Mouse (Mus musculus): ENCODE measurements at regions not wholly inside any gene's neighbourhood (a gene's known extent, or its start where the extent isn't known, plus 50 kb on each side); places are given as distances from the start of the nearest gene placed in this dataset.

DNA sequence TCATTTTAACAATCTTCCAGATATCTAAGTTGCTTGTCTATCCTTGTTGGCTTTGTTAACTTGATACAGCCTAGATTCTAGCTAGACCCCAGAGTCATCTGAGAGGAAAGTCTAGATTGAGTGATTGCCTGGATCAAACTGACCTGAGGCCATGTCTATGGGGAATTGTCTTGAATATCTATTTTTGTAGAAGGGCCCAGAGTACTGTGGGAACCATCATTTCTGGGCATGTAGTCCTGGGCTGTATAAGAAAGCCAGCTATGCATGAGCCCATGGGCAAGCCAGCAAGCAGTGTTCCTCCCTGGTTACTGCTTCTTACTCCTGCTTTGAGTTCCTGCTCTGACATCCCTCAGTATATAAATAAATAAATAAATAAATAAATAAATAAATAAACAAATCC is 199.7 kb upstream of the Tle3 start:
- Histone ChIP-seq H3K4me3 (no peak overlapping the region), H3K4me1 (peaks cover 18% of the 10 kb centered on the region), H3K27me3 (0 out of 2 replicates have a peak, but pooled peaks cover 7% of the 10 kb centered on the region), H3K27ac (no peak overlapping the region), H3K9ac (no peak overlapping the region), H3K9me3 (no peaks in the 10 kb centered on the region), H3K4me2 (no peak overlapping the region), H3K36me3 (no peaks in the 10 kb centered on the region)
- ATAC-seq (ENCODE audit: insufficient number of reproducible peaks, low FRiP score, low TSS enrichment, low read depth) = no peak

DNA sequence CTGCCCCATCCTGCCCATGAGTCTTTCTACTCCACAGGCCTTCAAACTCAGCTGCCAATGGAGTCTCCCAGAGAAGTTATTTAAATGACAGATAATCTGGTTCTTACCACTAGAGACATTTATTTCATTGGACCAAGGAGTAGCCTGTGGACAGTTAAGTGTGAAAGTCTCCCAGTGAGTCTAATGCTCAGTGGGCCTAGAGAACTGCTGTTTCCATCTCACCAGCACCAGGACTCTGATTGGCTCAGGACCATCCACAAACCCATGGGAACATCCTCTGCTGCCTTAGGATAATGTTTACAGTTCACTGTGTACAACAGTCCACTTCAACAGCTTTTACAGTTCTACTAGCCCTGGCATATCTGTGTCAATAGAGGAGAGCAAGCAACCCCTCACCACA is 198.6 kb upstream of the Tle3 start:
- Histone ChIP-seq H3K36me3 (no peaks in the 10 kb centered on the region), H3K4me2 (no peak overlapping the region), H3K27ac (no peak overlapping the region), H3K4me1 (peaks cover 13% of the 10 kb centered on the region), H3K4me3 (no peak overlapping the region), H3K27me3 (0 out of 2 replicates have a peak, but pooled peaks cover 7% of the 10 kb centered on the region), H3K9me3 (no peaks in the 10 kb centered on the region), H3K9ac (no peak overlapping the region)
- ATAC-seq (ENCODE audit: insufficient number of reproducible peaks, low FRiP score, low TSS enrichment, low read depth) = no peak

DNA sequence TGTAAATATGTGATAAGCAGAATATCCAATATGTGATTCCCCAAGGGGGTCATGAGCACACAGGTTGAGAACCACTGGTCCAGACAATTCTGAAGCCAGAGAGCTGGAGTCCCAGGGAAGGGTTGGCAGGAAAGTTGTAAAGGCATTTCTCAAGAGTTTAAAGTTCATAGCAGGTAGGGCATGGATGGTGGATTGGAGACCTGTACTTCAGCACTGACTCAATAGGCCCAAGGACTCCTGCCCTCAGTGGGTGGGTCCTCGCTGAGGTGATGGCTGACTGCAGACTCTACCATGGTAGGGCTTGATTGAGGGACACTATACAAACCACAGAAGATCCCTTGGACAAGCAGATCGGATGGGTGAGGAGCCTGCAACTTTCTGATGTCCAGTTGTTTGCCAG is 196.8 kb upstream of the Tle3 start:
- no peaks in the 10 kb centered on the region for H3K9me3 ChIP-seq
- H3K4me2 ChIP-seq = no peak overlapping the region
- WGBS = 95% methylated on average over 2 of the region's 2 CpGs
- 0 out of 2 replicates have a peak, but pooled peaks cover 4% of the 10 kb centered on the region for H3K27me3 ChIP-seq
- H3K9ac ChIP-seq = no peak overlapping the region
- no peak overlapping the region for H3K27ac ChIP-seq
- H3K4me3 ChIP-seq = no peak overlapping the region
- H3K36me3 ChIP-seq = no peaks in the 10 kb centered on the region
- no peak for ATAC-seq (ENCODE audit: insufficient number of reproducible peaks, low FRiP score, low TSS enrichment, low read depth)
- H3K4me1 ChIP-seq = no peaks in the 10 kb centered on the region; the same call in 1 of the 2 replicates

- no peak for ATAC-seq (ENCODE audit: insufficient number of reproducible peaks, low FRiP score, low TSS enrichment, low read depth)
- no peaks in the 10 kb centered on the region for H3K9me3 ChIP-seq
- no peaks in the 10 kb centered on the region for H3K36me3 ChIP-seq
- H3K9ac ChIP-seq = no peak overlapping the region
- H3K4me3 ChIP-seq = no peak overlapping the region
- 83% methylated on average over 3 of the region's 3 CpGs for WGBS
- H3K27me3 ChIP-seq = 0 out of 2 replicates have a peak, but pooled peaks cover 4% of the 10 kb centered on the region
- H3K27ac ChIP-seq = no peak overlapping the region
- H3K4me2 ChIP-seq = no peak overlapping the region
- H3K4me1 ChIP-seq = no peaks in the 10 kb centered on the region
Measured at GRCm38 (mm10) chr9:61176856-61177255, 195.3 kb upstream of the Tle3 start.

DNA sequence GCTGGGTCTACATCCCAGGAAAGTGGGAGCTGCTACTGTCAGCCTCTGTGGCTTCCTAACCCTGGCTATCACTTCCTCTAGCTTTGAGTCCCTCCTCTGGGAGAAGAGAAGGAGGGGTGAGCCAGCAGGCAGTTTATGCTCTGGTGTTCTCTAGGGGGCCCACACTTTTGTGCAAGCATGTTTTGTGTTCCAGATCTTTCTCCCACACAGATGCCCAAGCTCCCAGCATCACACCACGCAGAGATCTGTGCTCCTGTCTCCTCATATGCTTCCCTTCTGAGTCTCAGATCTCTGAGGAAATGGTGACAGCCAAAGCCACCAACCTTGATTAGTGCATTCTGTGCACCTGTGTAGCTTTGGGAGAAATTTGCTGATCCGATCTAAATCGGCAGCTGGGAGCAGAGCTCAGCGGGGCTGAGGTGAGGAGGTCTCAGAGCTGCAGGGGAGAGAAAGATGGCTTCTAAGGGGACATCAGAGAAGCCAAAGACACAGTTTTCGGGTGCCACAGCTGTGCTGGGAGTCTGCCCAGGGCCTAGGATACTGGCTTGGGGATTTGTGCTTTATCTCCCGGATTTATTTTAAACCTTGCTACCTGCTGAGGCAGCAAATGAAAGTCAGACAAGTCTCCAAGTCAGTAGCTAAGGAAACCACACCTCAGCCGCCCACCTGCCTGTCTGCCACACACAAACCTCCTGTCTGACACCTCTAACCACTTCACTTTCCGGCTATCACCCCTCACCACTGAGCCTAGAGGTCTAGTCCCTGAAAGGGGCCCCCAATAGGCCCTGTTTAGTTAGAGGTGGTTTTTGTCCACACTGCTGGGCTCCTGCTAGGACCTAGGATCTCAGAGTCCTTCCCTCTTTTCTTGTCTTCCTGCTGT is 185.4 kb upstream of the Tle3 start:
- no peaks in the 10 kb centered on the region for H3K4me1 ChIP-seq
- no peak overlapping the region for H3K9ac ChIP-seq
- ATAC-seq (ENCODE audit: insufficient number of reproducible peaks, low FRiP score, low TSS enrichment, low read depth) = no peak
- no peak overlapping the region for H3K4me2 ChIP-seq
- no peaks in the 10 kb centered on the region for H3K27me3 ChIP-seq
- WGBS = 59% methylated on average over 8 of the region's 8 CpGs
- no peak overlapping the region for H3K27ac ChIP-seq
- no peaks in the 10 kb centered on the region for H3K9me3 ChIP-seq
- H3K4me3 ChIP-seq = no peak overlapping the region
- no peaks in the 10 kb centered on the region for H3K36me3 ChIP-seq

GRCm38 (mm10) chr9:61187713-61188399 is 184.3 kb upstream of the Tle3 start:
- WGBS = 81% methylated on average over 3 of the region's 3 CpGs
- Histone ChIP-seq H3K4me3 (no peak overlapping the region), H3K36me3 (no peaks in the 10 kb centered on the region), H3K4me2 (no peak overlapping the region), H3K9me3 (no peaks in the 10 kb centered on the region), H3K9ac (no peak overlapping the region), H3K27me3 (no peaks in the 10 kb centered on the region), H3K27ac (no peak overlapping the region), H3K4me1 (no peaks in the 10 kb centered on the region)
- no peak for ATAC-seq (ENCODE audit: insufficient number of reproducible peaks, low FRiP score, low TSS enrichment, low read depth)

DNA sequence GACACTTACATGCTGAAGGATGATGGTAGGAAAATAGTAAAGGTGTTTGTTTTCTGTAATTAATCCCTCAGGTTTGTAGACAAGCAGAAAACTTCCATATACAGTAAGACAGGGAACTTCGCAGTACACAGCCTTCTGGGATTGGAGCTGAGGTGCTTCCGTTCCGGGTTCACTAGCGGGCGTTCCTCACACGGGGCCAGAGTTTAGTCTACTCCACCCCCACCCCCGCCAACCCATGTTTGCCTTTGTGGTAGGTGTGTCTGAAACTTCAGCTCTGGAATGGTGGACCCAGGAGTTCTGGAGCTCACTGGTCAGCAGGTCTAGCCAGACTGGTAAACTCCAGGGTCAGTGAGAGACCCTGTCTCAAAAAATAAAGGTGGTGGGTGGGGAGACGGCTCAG is 182.9 kb upstream of the Tle3 start:
- H3K9ac ChIP-seq = no peak overlapping the region
- H3K4me2 ChIP-seq = no peak overlapping the region
- no peak for ATAC-seq (ENCODE audit: insufficient number of reproducible peaks, low FRiP score, low TSS enrichment, low read depth)
- WGBS = 89% methylated on average over 8 of the region's 8 CpGs
- no peak overlapping the region for H3K4me3 ChIP-seq
- H3K4me1 ChIP-seq = no peaks in the 10 kb centered on the region
- no peak overlapping the region for H3K27ac ChIP-seq
- H3K36me3 ChIP-seq = no peaks in the 10 kb centered on the region
- no peaks in the 10 kb centered on the region for H3K27me3 ChIP-seq
- no peaks in the 10 kb centered on the region for H3K9me3 ChIP-seq

DNA sequence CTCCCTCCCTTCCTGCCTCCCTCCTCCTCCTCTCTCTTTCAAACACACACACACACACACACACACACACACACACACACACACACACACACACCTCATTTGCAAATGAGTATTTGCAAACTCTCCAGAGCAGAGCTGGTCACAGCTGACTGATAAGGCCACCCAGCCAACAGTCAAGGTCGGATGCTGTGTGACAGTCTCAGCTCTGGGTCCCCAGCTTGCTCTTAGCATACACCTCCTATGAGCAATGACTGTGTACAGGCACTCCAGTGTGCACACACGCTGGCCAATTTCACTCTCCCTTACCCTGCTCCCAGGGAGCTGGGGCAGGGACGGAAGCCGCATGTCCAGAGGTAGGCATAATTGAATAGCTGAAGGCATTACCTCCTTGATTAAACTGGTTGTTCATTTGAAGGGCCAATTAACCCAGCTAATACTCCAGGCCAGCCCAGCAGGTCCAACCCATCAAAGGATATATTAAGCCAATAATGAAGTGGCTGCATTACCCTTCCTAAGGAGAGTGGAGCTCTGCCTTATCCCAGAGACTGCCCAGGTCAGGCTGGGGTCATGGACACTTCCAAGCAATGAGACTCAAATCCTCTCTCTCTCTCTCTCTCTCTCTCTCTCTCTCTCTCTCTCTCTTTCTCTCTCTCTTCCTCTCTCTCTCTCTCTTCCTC is 173.0 kb upstream of the Tle3 start:
- Histone ChIP-seq H3K4me1 (peaks cover 10% of the 10 kb centered on the region), H3K4me3 (no peak overlapping the region), H3K9me3 (no peaks in the 10 kb centered on the region), H3K4me2 (no peak overlapping the region), H3K36me3 (no peaks in the 10 kb centered on the region), H3K27ac (no peak overlapping the region), H3K27me3 (0 out of 2 replicates have a peak, but pooled peaks cover 4% of the 10 kb centered on the region), H3K9ac (no peak overlapping the region)
- no peak for ATAC-seq (ENCODE audit: insufficient number of reproducible peaks, low FRiP score, low TSS enrichment, low read depth)
- 48% methylated on average over 4 of the region's 4 CpGs for WGBS

- H3K27me3 ChIP-seq = 0 out of 2 replicates have a peak, but pooled peaks cover 4% of the 10 kb centered on the region
- H3K9me3 ChIP-seq = no peaks in the 10 kb centered on the region
- H3K36me3 ChIP-seq = no peaks in the 10 kb centered on the region
- H3K4me3 ChIP-seq = no peak overlapping the region
- H3K9ac ChIP-seq = no peak overlapping the region
- ATAC-seq (ENCODE audit: insufficient number of reproducible peaks, low FRiP score, low TSS enrichment, low read depth) = no peak
- peaks cover 10% of the 10 kb centered on the region for H3K4me1 ChIP-seq
- H3K4me2 ChIP-seq = no peak overlapping the region
- H3K27ac ChIP-seq = no peak overlapping the region
- WGBS = 21% methylated on average over 8 of the region's 8 CpGs
Measured at GRCm38 (mm10) chr9:61199891-61200290, 172.3 kb upstream of the Tle3 start.

DNA sequence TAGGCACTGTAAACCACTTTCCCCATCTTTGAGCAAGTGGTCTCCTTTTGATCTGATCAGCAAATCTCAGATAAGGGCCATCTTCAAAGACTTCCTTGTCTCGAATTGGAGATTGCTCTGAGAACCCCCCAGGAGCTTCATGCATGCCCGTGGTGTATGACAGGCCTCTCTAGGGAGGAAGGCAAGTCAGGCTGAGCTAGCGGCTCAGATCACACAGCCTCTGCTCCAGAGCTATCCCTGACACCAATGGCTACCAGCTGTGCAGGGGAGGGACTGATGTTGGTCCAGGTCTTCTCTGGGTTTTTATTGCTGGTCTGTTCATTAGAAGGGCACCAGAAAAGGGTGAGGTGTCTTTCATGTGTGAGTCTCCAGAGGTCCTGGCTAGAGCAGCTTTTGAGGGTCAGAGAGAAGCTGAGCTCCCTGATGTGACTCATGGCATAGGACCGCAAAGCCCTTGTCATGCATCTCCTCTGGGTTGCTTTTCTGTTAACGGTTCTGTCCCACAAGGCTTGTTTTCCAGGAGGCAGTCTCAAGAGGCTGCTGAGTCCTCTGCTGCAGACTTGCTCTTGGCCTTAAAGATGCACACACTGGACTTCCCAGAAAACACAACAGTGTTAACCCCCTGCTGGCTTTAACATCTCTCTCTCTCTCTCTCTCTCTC is 171.7 kb upstream of the Tle3 start:
- WGBS = 18% methylated on average over 5 of the region's 5 CpGs

DNA sequence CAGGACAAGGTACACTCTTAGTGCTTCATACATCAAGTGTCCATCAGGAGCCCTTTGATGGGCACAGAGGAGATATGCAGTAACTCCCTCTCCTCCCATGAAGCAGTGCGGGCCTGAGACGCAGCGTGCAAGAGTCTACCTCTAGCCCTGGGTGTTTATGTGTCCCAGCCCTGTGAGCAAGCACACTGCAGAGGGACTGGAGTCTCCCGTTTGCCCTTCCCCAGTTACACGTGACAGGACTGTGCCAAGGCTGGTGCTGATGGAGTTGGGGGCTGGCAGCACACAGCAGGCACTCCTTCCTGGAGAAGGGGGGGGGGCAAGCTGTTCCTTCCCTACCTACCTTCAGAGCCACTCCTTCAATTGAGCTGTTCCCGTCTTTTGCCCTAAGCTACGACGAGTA is 167.1 kb upstream of the Tle3 start:
- H3K9ac ChIP-seq = no peak overlapping the region
- no peak overlapping the region for H3K4me2 ChIP-seq
- H3K36me3 ChIP-seq = no peaks in the 10 kb centered on the region
- WGBS = 62% methylated on average over 8 of the region's 8 CpGs
- H3K4me3 ChIP-seq = no peak overlapping the region
- H3K9me3 ChIP-seq = no peaks in the 10 kb centered on the region
- peaks cover 10% of the 10 kb centered on the region for H3K4me1 ChIP-seq
- no peak overlapping the region for H3K27ac ChIP-seq
- ATAC-seq (ENCODE audit: insufficient number of reproducible peaks, low FRiP score, low TSS enrichment, low read depth) = no peak
- no peaks in the 10 kb centered on the region for H3K27me3 ChIP-seq

More for the DNA sequence above, 171.7 kb upstream of the Tle3 start:
- H3K9ac ChIP-seq = no peak overlapping the region
- H3K27me3 ChIP-seq = 0 out of 2 replicates have a peak, but pooled peaks cover 4% of the 10 kb centered on the region
- no peaks in the 10 kb centered on the region for H3K9me3 ChIP-seq
- H3K4me2 ChIP-seq = no peak overlapping the region
- H3K4me1 ChIP-seq = peaks cover 13% of the 10 kb centered on the region
- H3K4me3 ChIP-seq = no peak overlapping the region
- no peak; the same call in 1 of the 2 replicates for ATAC-seq (ENCODE audit: insufficient number of reproducible peaks, low FRiP score, low TSS enrichment, low read depth)
- H3K27ac ChIP-seq = no peak overlapping the region
- H3K36me3 ChIP-seq = no peaks in the 10 kb centered on the region
